Comparison of ENCODE assay signal across 9 mouse cellular contexts in the genomic region with DNA sequence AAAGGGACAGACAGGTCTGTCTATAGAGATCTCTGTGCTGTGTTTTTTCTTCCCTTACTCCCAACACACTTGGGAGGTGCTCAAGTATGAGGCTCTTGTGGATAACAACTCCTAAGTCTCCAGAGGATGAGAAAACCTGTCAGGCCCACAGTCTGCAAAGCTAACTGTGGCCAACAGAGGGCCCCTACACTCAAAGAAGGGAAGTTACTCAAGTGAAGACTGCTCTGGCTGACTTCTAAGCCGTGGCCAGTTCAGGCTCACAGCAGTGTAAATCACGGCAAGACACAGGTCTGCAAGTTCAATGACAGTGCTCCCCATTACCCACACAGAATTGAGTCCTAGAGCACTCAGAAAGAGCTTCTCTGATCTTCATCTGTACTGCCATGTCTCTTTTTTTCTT. TPM values are rescaled to one million over a fixed set of nuclear protein-coding genes. Genes with fewer than 3 reads are reported as not detected.
DNase-seq lines count a peak whose midpoint lies in the region; ATAC-seq and TF ChIP-seq lines count a peak whose summit lies in the region.
"Had no signal": no experiment of that assay in that cellular context is flagged by ENCODE, and none has a peak within 500 bp of the region (broad histone marks: within the 10 kb centered on the region; RNA-seq: fewer than 3 reads in every experiment).

No protein-coding gene starts in this region.

- DNase-seq in 3T3-L1 (ENCODE audit: low read depth, low spot score), result peak; percentile 63
- peak; percentile 68 for DNase-seq in embryo, embryonic 10 days (ENCODE audit: low spot score)
- peak; percentile 44 for DNase-seq in lung, postnatal 0 days (ENCODE audit: low spot score)
- DNase-seq in layer of hippocampus, adult 11-12 months (ENCODE audit: low spot score), result no peak
- no peak for DNase-seq in neural tube, embryonic 10.5 days (ENCODE audit: extremely low spot score, low spot score)

- H3K36me3 ChIP-seq in intestine, postnatal 0 days (ENCODE audit: control insufficient read depth, insufficient read depth), result peaks cover 23% of the 10 kb centered on the region; the same call in 1 of the 2 replicates
- H3K36me3 ChIP-seq in intestine, embryonic 15.5 days, result 0 out of 2 replicates have a peak, but pooled peaks cover 11% of the 10 kb centered on the region
- peaks cover 36% of the 10 kb centered on the region for H3K36me3 ChIP-seq in C2C12 (ENCODE audit: control insufficient read depth, insufficient read depth)
- H3K36me3 ChIP-seq in lung, postnatal 0 days (ENCODE audit: insufficient read depth, low read length), result no peaks in the 10 kb centered on the region

- H3K27me3 ChIP-seq in intestine, postnatal 0 days (replicated peaks; ENCODE audit: control insufficient read depth, insufficient read depth, low read length), result no peaks in the 10 kb centered on the region
- no peaks in the 10 kb centered on the region for H3K27me3 ChIP-seq in intestine, embryonic 15.5 days (replicated peaks)
- H3K27me3 ChIP-seq in C2C12 (ENCODE audit: control insufficient read depth, insufficient read depth, insufficient read length), result no peaks in the 10 kb centered on the region
- no peaks in the 10 kb centered on the region for H3K27me3 ChIP-seq in lung, postnatal 0 days (replicated peaks; ENCODE audit: insufficient read depth, low read length)

- TF ChIP-seq CTCF in intestine, postnatal 0 days (IDR thresholded peaks at IDR 0.05; ENCODE audit: low read depth), result peak; percentile 72
- TF ChIP-seq CTCF in C2C12 (IDR thresholded peaks at IDR 0.05; ENCODE audit: control insufficient read depth, insufficient read depth, insufficient read length), result peak; percentile 16
- TF ChIP-seq CTCF in lung, postnatal 0 days (IDR thresholded peaks at IDR 0.05), result peak; percentile 65

- H3K4me1 ChIP-seq in intestine, postnatal 0 days (replicated peaks; ENCODE audit: control insufficient read depth, insufficient read depth, low read length), result no peaks in the 10 kb centered on the region
- H3K4me1 ChIP-seq in intestine, embryonic 15.5 days (replicated peaks), result no peaks in the 10 kb centered on the region
- H3K4me1 ChIP-seq in lung, postnatal 0 days (ENCODE audit: insufficient read depth, low read depth, low read length), result no peaks in the 10 kb centered on the region; the same call in 1 of the 2 replicates

- TF ChIP-seq EP300 in lung, postnatal 0 days (IDR thresholded peaks at IDR 0.05), result no peak

- no peaks in the 10 kb centered on the region for H3K79me3 ChIP-seq in C2C12 (ENCODE audit: low read depth)

- 23% methylated on average over 2 of the region's 2 CpGs for WGBS in intestine, postnatal 0 days
- 35% methylated on average over 2 of the region's 2 CpGs for whole genome bisulfite sequencing in intestine, embryonic 15.5 days
- 18% methylated on average over 2 of the region's 2 CpGs for WGBS in lung, postnatal 0 days

- H3K79me2 ChIP-seq in C2C12 (ENCODE audit: control insufficient read depth, insufficient read depth), result no peaks in the 10 kb centered on the region

- ATAC-seq in intestine, postnatal 0 days, result 0 out of 2 replicates have a peak, but pooled peaks have one; percentile 13
- ATAC-seq in intestine, embryonic 15.5 days, result no peak
- no peak for ATAC-seq in lung, postnatal 0 days

- no peak overlapping the region for H3K4me2 ChIP-seq in intestine, postnatal 0 days (replicated peaks; ENCODE audit: low read depth)
- no peak overlapping the region for H3K4me2 ChIP-seq in intestine, embryonic 15.5 days (replicated peaks)
- no peak overlapping the region for H3K4me2 ChIP-seq in lung, postnatal 0 days (replicated peaks; ENCODE audit: low read depth, low read length)

- no peak overlapping the region for H3K4me3 ChIP-seq in intestine, postnatal 0 days (ENCODE audit: low read depth, low read length)
- no peak overlapping the region for H3K4me3 ChIP-seq in intestine, embryonic 15.5 days (replicated peaks)
- no peak overlapping the region for H3K4me3 ChIP-seq in C2C12 (ENCODE audit: insufficient read depth, poor library complexity, severe bottlenecking)
- H3K4me3 ChIP-seq in lung, postnatal 0 days (ENCODE audit: low read depth, low read length), result no peak overlapping the region

- H3K9ac ChIP-seq in intestine, postnatal 0 days (ENCODE audit: low read depth, low read length), result no peak overlapping the region
- no peak overlapping the region for H3K9ac ChIP-seq in intestine, embryonic 15.5 days
- no peak overlapping the region for H3K9ac ChIP-seq in lung, postnatal 0 days (replicated peaks; ENCODE audit: low read depth)

- H3K27ac ChIP-seq in intestine, postnatal 0 days (ENCODE audit: low read depth, low read length), result no peak overlapping the region
- no peak overlapping the region for H3K27ac ChIP-seq in intestine, embryonic 15.5 days
- no peak overlapping the region for H3K27ac ChIP-seq in lung, postnatal 0 days (ENCODE audit: low read length)
- H3K27ac ChIP-seq: macrophage had no signal

- H3K9me3 ChIP-seq in intestine, postnatal 0 days (ENCODE audit: control insufficient read depth), result no peaks in the 10 kb centered on the region
- no peaks in the 10 kb centered on the region for H3K9me3 ChIP-seq in intestine, embryonic 15.5 days
- H3K9me3 ChIP-seq in lung, postnatal 0 days (ENCODE audit: low read length), result no peaks in the 10 kb centered on the region

- no peak overlapping the region for H3ac ChIP-seq in C2C12 (ENCODE audit: control insufficient read depth, insufficient read length, low read depth)

TF ChIP-seq in C2C12, 6 proteins besides CTCF, POLR2A, EP300 and RAD21:
- TF ChIP-seq MYOG (IDR thresholded peaks at IDR 0.05; ENCODE audit: control insufficient read depth, extremely low read depth, insufficient read length), result no peak
- TF ChIP-seq MAX (IDR thresholded peaks at IDR 0.05), result no peak
- no peak for TF ChIP-seq FOSL1 (IDR thresholded peaks at IDR 0.05; ENCODE audit: insufficient read depth, low read length, poor library complexity, severe bottlenecking)
- no peak for TF ChIP-seq MYOD1 (IDR thresholded peaks at IDR 0.05; ENCODE audit: control insufficient read depth, insufficient read length, low read depth)
- TF ChIP-seq CEBPB (IDR thresholded peaks at IDR 0.05; ENCODE audit: low read depth), result no peak
- TF ChIP-seq USF1 (IDR thresholded peaks at IDR 0.05; ENCODE audit: low read depth), result no peak
TF ChIP-seq in C2C12: peak in this region for 0.

RNA-seq across cellular contexts. Expression of gene Micu2, which starts 48.0 kb away (rescaled TPM):
- 66.5 and 70.0 TPM in 2 replicates for polyA plus RNA-seq in intestine, postnatal 0 days (2015; fragmentation: Nextera tagmentation; extraction: Ambion mirVana)
- polyA plus RNA-seq in intestine, embryonic 15.5 days (2015; fragmentation: Nextera tagmentation; extraction: Ambion mirVana), result 80.4 and 84.5 TPM in 2 replicates
- polyA plus RNA-seq in C2C12 (2012; fragmentation: generic; extraction: Trizol), result 33.2 TPM
- 46.2 and 55.9 TPM in 2 replicates for polyA plus RNA-seq in lung, postnatal 0 days (2015; fragmentation: Nextera tagmentation; extraction: Ambion mirVana)

Comparison
In these comparisons a context has a peak if more than half of its experiments do, and no peak if none do; other contexts are left out.
1. CTCF ChIP-seq: peak in every context shown above with its lines; median percentile 72 in intestine, postnatal 0 days; 65 in lung, postnatal 0 days; 16 in C2C12.
2. DNase-seq: peak in 3T3-L1 (single experiment), embryo, embryonic 10 days (single experiment) and lung, postnatal 0 days (single experiment); none in layer of hippocampus, adult 11-12 months (single experiment) and neural tube, embryonic 10.5 days (single experiment).